ENCODE assay signal across 9 mouse cellular contexts in the genomic region with DNA sequence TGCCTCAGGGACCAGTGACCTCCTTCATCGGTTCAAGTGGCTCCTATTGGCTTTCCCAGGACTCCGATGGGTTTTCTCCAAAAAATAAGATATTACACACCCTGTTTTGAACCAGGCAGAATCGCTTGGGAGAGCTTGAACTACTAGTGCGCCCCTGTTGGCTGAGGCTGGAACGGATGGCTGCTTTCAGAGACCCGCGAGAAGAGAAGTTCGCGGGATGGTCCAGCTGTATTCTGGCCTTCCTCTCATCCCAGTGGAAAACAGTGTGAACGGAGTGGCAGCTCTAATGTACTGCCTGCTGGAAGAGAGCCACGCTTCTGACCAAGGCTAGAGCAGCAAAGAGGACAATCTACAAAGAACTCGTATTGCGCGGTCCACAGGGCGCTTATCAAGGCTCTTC. TPM values are rescaled to one million over a fixed set of nuclear protein-coding genes. Genes with fewer than 3 reads are reported as not detected.
DNase-seq lines count a peak whose midpoint lies in the region; ATAC-seq lines count a peak whose summit lies in the region.
"Had no signal": no experiment of that assay in that cellular context is flagged by ENCODE, and none has a peak within 500 bp of the region (broad histone marks: within the 10 kb centered on the region; RNA-seq: fewer than 3 reads in every experiment).

No protein-coding gene starts in this region.

- H3K4me3 ChIP-seq in kidney, embryonic 14.5 days (ENCODE audit: low read length) = peak overlapping the region; percentile 26

- 0 out of 2 replicates have a peak, but pooled peaks have one; percentile 6 for ATAC-seq in kidney, embryonic 14.5 days (ENCODE audit: low FRiP score, low TSS enrichment)

- WGBS in kidney, embryonic 14.5 days = 4% methylated on average over 15 of the region's 15 CpGs

- H3K36me3 ChIP-seq in kidney, embryonic 14.5 days (ENCODE audit: control insufficient read depth, insufficient read depth, low read length) = no peaks in the 10 kb centered on the region
- H3K36me3 ChIP-seq: G1E had no signal

- H3K27ac ChIP-seq in kidney, embryonic 14.5 days (ENCODE audit: low read depth, low read length) = no peak overlapping the region

- peaks cover 14% of the 10 kb centered on the region for H3K4me1 ChIP-seq in kidney, embryonic 14.5 days (ENCODE audit: control insufficient read depth, insufficient read depth, low read length)

- peaks cover 48% of the 10 kb centered on the region for H3K27me3 ChIP-seq in kidney, embryonic 14.5 days (ENCODE audit: control insufficient read depth, insufficient read depth, low read length)

- DNase-seq in kidney, adult 18-20 months = no peak
- DNase-seq in embryo, embryonic 10 days (ENCODE audit: low spot score) = peak; percentile 85
- DNase-seq in heart, postnatal 4 days = peak; percentile 68
- peak; percentile 65 for DNase-seq in mesoderm, embryonic 11.5 days (ENCODE audit: low read depth, low spot score)
- DNase-seq in adrenal gland, adult 8-10 months = no peak
- DNase-seq in cerebellum, postnatal 36 days = no peak
- no peak for DNase-seq in urinary bladder, postnatal 4 days (ENCODE audit: low spot score in 2 of 2)

- H3K4me2 ChIP-seq in kidney, embryonic 14.5 days (replicated peaks; ENCODE audit: low read depth, low read length) = peak overlapping the region; percentile 41

- peak overlapping the region; percentile 31; the same call in 1 of the 2 replicates for H3K9ac ChIP-seq in kidney, embryonic 14.5 days (ENCODE audit: low read depth, low read length)

- no peaks in the 10 kb centered on the region for H3K9me3 ChIP-seq in kidney, embryonic 14.5 days (ENCODE audit: control insufficient read depth, low read length)
- H3K9me3 ChIP-seq: G1E had no signal

RNA-seq across cellular contexts. Expression of a gene that starts 8.4 kb away (rescaled TPM):
- 21.2 and 24.5 TPM in 2 replicates for polyA plus RNA-seq in kidney, embryonic 14.5 days (2014; fragmentation: Nextera tagmentation; extraction: Ambion mirVana)
- under 1 TPM; 0.45 to 0.83 TPM for total RNA-seq in heart, postnatal 4 days (2021)
- total RNA-seq in adrenal gland, adult 8-10 months (2022) = under 1 TPM in 1 of 4 experiments, not detected in 3; 0.17 TPM
- total RNA-seq: G1E had no signal
- polyA plus RNA-seq: G1E had no signal

Comparison
In these comparisons a context has a peak if more than half of its experiments do, and no peak if none do; other contexts are left out.
1. DNase-seq: peak in embryo, embryonic 10 days (single experiment), heart, postnatal 4 days (single experiment) and mesoderm, embryonic 11.5 days (single experiment); none in kidney, adult 18-20 months (single experiment), adrenal gland, adult 8-10 months (single experiment), cerebellum, postnatal 36 days (0 of 2) and urinary bladder, postnatal 4 days (0 of 2).